Mouse (Mus musculus): ENCODE measurements around the gene Fchsd2. TPM values are rescaled to one million over a fixed set of nuclear protein-coding genes. Genes with fewer than 3 reads are reported as not detected.
A peak's percentile ranks its signal among the peaks of the same experiment; 100 is the strongest.

Fchsd2 gene
- polyA plus RNA-seq, 1 experiment from 2014 or later: 27.9 TPM

GRCm38 (mm10) chr7:101301881-101302456 is 209.3 kb downstream of the Fchsd2 start, which contains the start of gene Atg16l2:
Gene Atg16l2, minus strand, starts transcription at chr7:101302251.
- Histone ChIP-seq H3K36me3 (no peaks in the 10 kb centered on the region), H3K9ac (replicated peaks) (peak within 1 kb of the TSS; percentile 62), H3K27me3 (peaks cover 20% of the 10 kb centered on the region), H3K27ac (peak within 1 kb of the TSS; percentile 66), H3K4me3 (replicated peaks) (peak within 1 kb of the TSS; percentile 67), H3K4me1 (replicated peaks) (peaks cover 21% of the 10 kb centered on the region), H3K9me3 (no peaks in the 10 kb centered on the region), H3K4me2 (peak within 1 kb of the TSS; percentile 83)
- peak; percentile 97 for ATAC-seq (ENCODE audit: insufficient number of reproducible peaks, insufficient read depth, low FRiP score, low TSS enrichment, low read depth)
- under 1% methylated on average over 39 of the region's 39 CpGs for WGBS

GRCm38 (mm10) chr7:101302691-101303090 is 210.0 kb downstream of the Fchsd2 start:
- no peaks in the 10 kb centered on the region for H3K36me3 ChIP-seq
- peak overlapping the region; percentile 83 for H3K4me2 ChIP-seq
- H3K27ac ChIP-seq: no peak overlapping the region; the same call in 1 of the 2 replicates
- H3K4me3 ChIP-seq (replicated peaks): peak overlapping the region; percentile 67
- peaks cover 18% of the 10 kb centered on the region for H3K27me3 ChIP-seq
- H3K9ac ChIP-seq (replicated peaks): peak overlapping the region; percentile 62; the same call in 1 of the 2 replicates
- no peak for ATAC-seq (ENCODE audit: insufficient number of reproducible peaks, insufficient read depth, low FRiP score, low TSS enrichment, low read depth)
- 25% methylated on average over 7 of the region's 7 CpGs for WGBS
- H3K9me3 ChIP-seq: no peaks in the 10 kb centered on the region
- peaks cover 16% of the 10 kb centered on the region for H3K4me1 ChIP-seq (replicated peaks)

DNA sequence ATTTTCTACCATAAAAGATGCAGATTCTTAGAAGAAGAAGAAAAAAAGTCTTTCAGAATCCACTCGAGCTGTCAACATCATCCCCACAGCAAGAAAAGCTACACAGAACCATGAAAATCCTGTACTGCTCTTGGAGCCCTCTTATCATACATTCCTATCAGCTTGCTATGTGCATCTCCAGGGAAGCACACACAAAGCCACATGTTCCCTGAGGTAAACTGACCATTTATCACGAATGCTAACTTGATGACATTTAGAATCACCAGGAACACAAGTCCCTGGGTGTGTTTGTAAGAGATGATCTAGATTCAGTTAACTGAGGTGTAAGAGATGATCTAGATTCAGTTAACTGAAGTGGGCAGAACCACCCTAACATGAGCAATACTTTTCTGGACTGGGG is 214.2 kb downstream of the Fchsd2 start:
- H3K9ac ChIP-seq (replicated peaks): no peak overlapping the region
- WGBS: 57% methylated on average over 2 of the region's 2 CpGs
- H3K9me3 ChIP-seq: no peaks in the 10 kb centered on the region
- ATAC-seq (ENCODE audit: insufficient number of reproducible peaks, insufficient read depth, low FRiP score, low TSS enrichment, low read depth): no peak
- H3K27ac ChIP-seq: no peak overlapping the region
- no peaks in the 10 kb centered on the region for H3K27me3 ChIP-seq
- 0 out of 2 replicates have a peak, but pooled peaks cover 4% of the 10 kb centered on the region for H3K4me1 ChIP-seq (replicated peaks)
- no peak overlapping the region for H3K4me3 ChIP-seq (replicated peaks)
- H3K36me3 ChIP-seq: no peaks in the 10 kb centered on the region
- no peak overlapping the region for H3K4me2 ChIP-seq

- Histone ChIP-seq H3K27me3 (peaks cover 3% of the 10 kb centered on the region; the same call in 1 of the 2 replicates), H3K4me2 (peak overlapping the region; percentile 60), H3K4me3 (replicated peaks) (peak overlapping the region; percentile 59), H3K9me3 (no peaks in the 10 kb centered on the region), H3K4me1 (replicated peaks) (0 out of 2 replicates have a peak, but pooled peaks cover 4% of the 10 kb centered on the region), H3K36me3 (no peaks in the 10 kb centered on the region), H3K27ac (peak overlapping the region; percentile 94), H3K9ac (replicated peaks) (peak overlapping the region; percentile 63; the same call in 1 of the 2 replicates)
- 30% methylated on average over 5 of the region's 5 CpGs for WGBS
- no peak; the same call in 1 of the 2 replicates for ATAC-seq (ENCODE audit: insufficient number of reproducible peaks, insufficient read depth, low FRiP score, low TSS enrichment, low read depth)
These were observed 217.3 kb downstream of the Fchsd2 start for GRCm38 (mm10) chr7:101309985-101310326.

DNA sequence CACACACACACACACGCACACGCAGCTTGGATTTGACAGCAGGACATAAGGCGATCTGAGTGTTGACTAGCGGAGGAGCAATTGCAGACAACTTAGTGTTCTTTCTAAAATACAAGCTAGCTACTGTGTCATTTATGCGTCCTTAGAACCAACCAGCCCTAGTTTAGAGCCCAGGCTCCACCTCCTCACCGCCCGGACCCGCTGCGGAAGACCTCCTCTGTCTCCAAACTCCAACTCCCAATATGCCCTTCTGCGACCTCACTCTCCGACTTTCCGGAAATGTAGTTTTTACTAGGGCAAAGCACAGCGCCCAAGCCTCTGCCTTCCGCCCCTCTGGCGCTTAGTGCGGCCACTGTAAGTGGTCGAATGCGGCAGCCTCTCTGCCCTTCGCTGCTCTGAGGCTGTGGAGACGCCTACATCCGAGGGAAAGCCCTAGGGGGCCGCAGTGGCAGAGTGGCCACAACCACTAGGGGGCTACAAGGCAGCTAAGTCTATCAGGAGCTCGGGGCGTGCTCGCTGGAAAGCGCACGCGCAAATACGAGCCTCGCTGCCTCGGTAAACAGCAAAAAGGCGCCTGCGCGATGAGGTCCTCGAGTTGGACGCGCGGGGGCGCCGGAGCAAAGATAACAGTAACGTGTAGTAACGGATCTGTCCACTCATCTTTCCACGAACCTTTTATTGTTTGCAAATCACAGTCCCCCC is 217.8 kb downstream of the Fchsd2 start:
- Histone ChIP-seq H3K36me3 (no peaks in the 10 kb centered on the region), H3K9ac (replicated peaks) (peak overlapping the region; percentile 63), H3K4me3 (replicated peaks) (peak overlapping the region; percentile 59), H3K4me1 (replicated peaks) (0 out of 2 replicates have a peak, but pooled peaks cover 4% of the 10 kb centered on the region), H3K27ac (peak overlapping the region; percentile 94), H3K4me2 (peak overlapping the region; percentile 60), H3K27me3 (peaks cover 3% of the 10 kb centered on the region; the same call in 1 of the 2 replicates), H3K9me3 (no peaks in the 10 kb centered on the region)
- under 1% methylated on average over 43 of the region's 43 CpGs for WGBS
- peak; percentile 94 for ATAC-seq (ENCODE audit: insufficient number of reproducible peaks, insufficient read depth, low FRiP score, low TSS enrichment, low read depth)

GRCm38 (mm10) chr7:101311061-101311460 is 218.4 kb downstream of the Fchsd2 start:
- Histone ChIP-seq H3K4me1 (replicated peaks) (0 out of 2 replicates have a peak, but pooled peaks cover 4% of the 10 kb centered on the region), H3K36me3 (no peaks in the 10 kb centered on the region), H3K4me2 (peak overlapping the region; percentile 60), H3K9ac (replicated peaks) (no peak overlapping the region), H3K9me3 (no peaks in the 10 kb centered on the region), H3K27ac (peak overlapping the region; percentile 94), H3K27me3 (peaks cover 3% of the 10 kb centered on the region; the same call in 1 of the 2 replicates), H3K4me3 (replicated peaks) (peak overlapping the region; percentile 59)
- 38% methylated on average over 2 of the region's 2 CpGs for WGBS
- no peak for ATAC-seq (ENCODE audit: insufficient number of reproducible peaks, insufficient read depth, low FRiP score, low TSS enrichment, low read depth)

- Histone ChIP-seq H3K9ac (replicated peaks) (no peak overlapping the region), H3K27ac (no peak overlapping the region), H3K27me3 (peaks cover 9% of the 10 kb centered on the region), H3K4me3 (replicated peaks) (no peak overlapping the region), H3K4me1 (replicated peaks) (0 out of 2 replicates have a peak, but pooled peaks cover 4% of the 10 kb centered on the region), H3K9me3 (no peaks in the 10 kb centered on the region), H3K4me2 (no peak overlapping the region), H3K36me3 (no peaks in the 10 kb centered on the region)
- 55% methylated on average over 3 of the region's 3 CpGs for WGBS
- no peak for ATAC-seq (ENCODE audit: insufficient number of reproducible peaks, insufficient read depth, low FRiP score, low TSS enrichment, low read depth)
These were observed 220.4 kb downstream of the Fchsd2 start for GRCm38 (mm10) chr7:101313033-101313432.

GRCm38 (mm10) chr7:101314396-101314795 is 221.7 kb downstream of the Fchsd2 start:
- Histone ChIP-seq H3K27me3 (peaks cover 22% of the 10 kb centered on the region), H3K9me3 (no peaks in the 10 kb centered on the region), H3K9ac (replicated peaks) (no peak overlapping the region), H3K36me3 (no peaks in the 10 kb centered on the region), H3K4me3 (replicated peaks) (no peak overlapping the region), H3K4me1 (replicated peaks) (0 out of 2 replicates have a peak, but pooled peaks cover 4% of the 10 kb centered on the region), H3K4me2 (no peak overlapping the region), H3K27ac (no peak overlapping the region)
- WGBS: 76% methylated on average over 5 of the region's 5 CpGs
- ATAC-seq (ENCODE audit: insufficient number of reproducible peaks, insufficient read depth, low FRiP score, low TSS enrichment, low read depth): no peak

DNA sequence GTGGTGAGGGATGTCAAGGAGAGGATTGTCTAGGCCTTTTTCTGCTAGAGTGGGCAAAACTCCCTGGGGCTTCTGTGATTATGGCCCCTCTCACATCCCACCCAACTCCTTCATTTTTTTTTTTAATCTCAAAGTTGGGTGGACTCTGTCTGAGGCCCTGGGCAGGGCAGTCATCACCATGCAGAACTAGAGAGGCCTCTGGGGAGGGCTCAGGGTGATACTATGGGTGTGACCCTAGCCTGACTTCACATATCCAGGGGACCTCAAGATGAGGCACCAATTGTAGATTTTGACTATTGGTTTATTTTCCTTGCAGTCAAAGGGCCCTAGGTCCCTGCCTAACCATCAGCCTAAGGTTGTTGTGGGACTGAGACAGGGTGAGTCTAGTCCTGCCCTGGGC is 223.0 kb downstream of the Fchsd2 start:
- Histone ChIP-seq H3K4me1 (replicated peaks) (peaks cover 12% of the 10 kb centered on the region), H3K36me3 (no peaks in the 10 kb centered on the region), H3K9me3 (no peaks in the 10 kb centered on the region), H3K9ac (replicated peaks) (no peak overlapping the region), H3K4me3 (replicated peaks) (no peak overlapping the region), H3K4me2 (no peak overlapping the region), H3K27ac (no peak overlapping the region), H3K27me3 (peaks cover 31% of the 10 kb centered on the region)
- no peak for ATAC-seq (ENCODE audit: insufficient number of reproducible peaks, insufficient read depth, low FRiP score, low TSS enrichment, low read depth)

GRCm38 (mm10) chr7:101316591-101317001 is 223.9 kb downstream of the Fchsd2 start:
- H3K4me2 ChIP-seq: no peak overlapping the region
- 71% methylated on average over 6 of the region's 6 CpGs for WGBS
- no peaks in the 10 kb centered on the region for H3K9me3 ChIP-seq
- H3K4me3 ChIP-seq (replicated peaks): no peak overlapping the region
- no peaks in the 10 kb centered on the region for H3K36me3 ChIP-seq
- no peak overlapping the region for H3K27ac ChIP-seq
- H3K27me3 ChIP-seq: peaks cover 34% of the 10 kb centered on the region
- no peak overlapping the region for H3K9ac ChIP-seq (replicated peaks)
- no peak for ATAC-seq (ENCODE audit: insufficient number of reproducible peaks, insufficient read depth, low FRiP score, low TSS enrichment, low read depth)
- H3K4me1 ChIP-seq (replicated peaks): peaks cover 11% of the 10 kb centered on the region

DNA sequence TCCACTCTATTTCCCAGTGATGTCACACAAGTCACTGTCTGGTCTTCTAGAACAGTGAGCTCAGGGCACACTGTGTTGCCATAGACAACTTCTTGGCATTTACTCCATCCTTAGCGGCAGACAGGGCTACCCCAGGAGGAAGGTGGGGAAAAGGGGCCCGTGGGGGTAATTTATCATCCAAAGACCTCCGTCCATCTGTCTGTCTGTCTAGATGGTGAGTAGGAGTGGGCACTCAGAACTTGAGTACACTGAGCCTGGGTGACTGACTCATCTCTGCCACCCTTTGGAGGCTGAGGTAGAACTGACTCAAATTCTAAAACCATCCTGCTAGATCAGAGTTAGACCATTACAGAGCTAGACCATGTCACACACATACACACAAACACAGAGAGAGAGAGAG is 224.4 kb downstream of the Fchsd2 start, which contains the start of gene Stard10:
Gene Stard10, plus strand, starts transcription at position 73 of the 400 bp plus-strand sequence.
- no peak for ATAC-seq (ENCODE audit: insufficient number of reproducible peaks, insufficient read depth, low FRiP score, low TSS enrichment, low read depth)
- no peaks in the 10 kb centered on the region for H3K36me3 ChIP-seq
- H3K9me3 ChIP-seq: no peaks in the 10 kb centered on the region
- H3K27ac ChIP-seq: no peak within 1 kb of the TSS
- no peak within 1 kb of the TSS for H3K4me2 ChIP-seq
- H3K9ac ChIP-seq (replicated peaks): no peak within 1 kb of the TSS
- WGBS: 83% methylated on average over 3 of the region's 3 CpGs
- H3K4me1 ChIP-seq (replicated peaks): peaks cover 16% of the 10 kb centered on the region
- no peak within 1 kb of the TSS for H3K4me3 ChIP-seq (replicated peaks)
- peaks cover 38% of the 10 kb centered on the region for H3K27me3 ChIP-seq
